Mouse (Mus musculus): ENCODE results near the gene Entpd2.

- TF ChIP-seq GATA1 (IDR thresholded peaks at IDR 0.05; ENCODE audit: low read length) (no peak), TAL1 (IDR thresholded peaks at IDR 0.05; ENCODE audit: low read length) (no peak)
Observed at GRCm38 (mm10) chr2:25421896-25422295, 26.2 kb downstream of the Entpd2 start.

All from erythroblast, embryonic 14.5 days (primary cell).